Mouse (Mus musculus): ENCODE results near the gene Fus.

DNA sequence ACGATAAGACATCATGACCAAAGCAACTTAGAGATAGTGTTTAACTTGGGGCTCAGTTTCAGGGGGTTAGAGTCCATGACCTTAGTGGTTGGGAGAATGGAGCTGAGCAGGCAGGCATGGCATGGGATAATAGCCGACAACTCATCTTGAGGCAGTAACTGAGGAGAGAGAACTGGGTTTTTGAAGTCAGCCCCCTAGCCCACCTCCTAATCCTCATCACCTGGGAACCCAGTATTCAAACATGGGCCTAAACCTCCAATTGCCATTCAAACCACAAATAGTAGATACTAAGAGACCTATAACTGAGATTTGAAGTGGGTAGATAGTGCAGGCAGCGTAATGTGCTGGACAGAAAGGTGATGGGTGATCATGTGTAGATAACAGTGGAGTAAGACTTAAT, 13.3 kb downstream of the Fus start:
- TF ChIP-seq CTCF (IDR thresholded peaks at IDR 0.05; ENCODE audit: extremely low read depth, insufficient read depth, low read length) (no peak), POLR2A (IDR thresholded peaks at IDR 0.05; ENCODE audit: extremely low read depth, insufficient read depth, low read length) (no peak)

Measured in cortical plate, adult 2 months (tissue).